Mouse (Mus musculus) G1E (cell line): ENCODE measurements around the gene Bmp2k.

Experiments used
- CTCF ChIP-seq: IDR thresholded peaks from 2 replicates; pipeline ENCODE4 v1.5.1; 2012; ENCODE audit warnings: low read depth, low read length, inconsistent platforms, mixed read lengths
- GATA1 ChIP-seq: IDR thresholded peaks from 2 replicates; pipeline ENCODE4 v1.6.1; 2012; ENCODE audit warnings: borderline replicate concordance, low read length, inconsistent platforms, mixed read lengths
- POLR2AphosphoS5 ChIP-seq: IDR thresholded peaks from 2 replicates; pipeline ENCODE4 v1.6.1; 2012; ENCODE audit warnings: low read depth, low read length, inconsistent platforms; ENCODE audit not compliant: insufficient replicate concordance
- TAL1 ChIP-seq: conservative IDR thresholded peaks from 2 replicates; pipeline ENCODE4 v1.6.1; 2012; ENCODE audit warnings: low read depth, low read length, inconsistent platforms, mixed read lengths

- TF ChIP-seq GATA1 (no peak), CTCF (no peak), POLR2AphosphoS5 (no peak), TAL1 (no peak)
Measured at GRCm38 (mm10) chr5:97111207-97111910, 113.9 kb downstream of the Bmp2k start, which contains the start of gene Paqr3.
